Mouse (Mus musculus): Measurements from ENCODE around the gene Gm21094.
"Not testable (repeated sequence)": the region's sequence is repeated elsewhere in the genome, so short reads cannot be mapped to it uniquely, and the experiment has no call there.

The Gm21094 gene

DNA sequence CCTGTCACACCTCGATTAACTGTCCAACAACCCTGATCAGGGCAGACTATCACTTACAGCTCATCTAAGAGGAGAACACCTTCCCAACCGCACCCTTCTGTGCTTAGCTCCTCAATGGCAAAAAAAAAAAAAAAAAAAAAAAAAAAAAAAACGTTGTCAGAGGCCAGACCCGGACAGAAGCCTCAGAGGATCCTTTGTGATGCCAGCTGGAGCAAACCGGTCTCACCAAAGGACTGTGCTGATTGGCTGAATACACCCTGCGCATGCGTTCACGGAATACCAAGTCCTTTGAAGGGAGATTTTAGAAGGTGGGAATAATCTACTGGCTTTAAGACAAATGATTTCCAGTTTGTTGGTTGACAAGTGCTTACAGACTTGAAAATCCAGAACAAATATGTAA, at the start of gene Gm21094:
Gm21094 (minus strand) TSS at position 101 of the 400 bp plus-strand sequence.
- ATAC-seq (ENCODE audit: insufficient number of reproducible peaks, low FRiP score, low TSS enrichment): not testable (repeated sequence)

Measured in cerebellum, adult (tissue).